Mouse (Mus musculus): ENCODE data around the gene Dnmt3a. TPM values are rescaled to one million over a fixed set of nuclear protein-coding genes. Genes with fewer than 3 reads are reported as not detected.

The Dnmt3a gene
- total RNA-seq, 4 experiments from 2014 or later = 46.0 to 59.4 (median 50.9) TPM

DNA sequence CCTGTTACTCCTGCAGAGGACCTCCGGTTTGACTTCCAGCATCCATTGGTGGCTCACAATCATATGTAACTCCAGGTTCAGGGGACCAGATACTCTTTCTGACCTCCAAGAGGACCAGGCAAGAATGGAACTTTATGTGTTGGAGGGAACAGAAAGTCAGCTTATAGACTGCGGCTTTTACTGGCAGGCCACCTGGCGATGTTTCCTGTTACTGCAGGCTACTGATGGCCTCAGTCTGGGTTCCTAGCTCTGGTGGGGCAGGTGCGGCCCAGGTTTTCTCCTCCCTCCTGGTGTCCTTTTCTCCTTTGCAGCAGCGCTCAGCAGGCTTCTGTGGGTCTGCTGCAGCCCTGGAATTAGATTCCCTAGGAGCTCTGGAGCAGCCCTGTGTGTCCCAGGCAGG is 46.7 kb downstream of the Dnmt3a start:
- DNase-seq (ENCODE audit: low spot score) = no peak

DNA sequence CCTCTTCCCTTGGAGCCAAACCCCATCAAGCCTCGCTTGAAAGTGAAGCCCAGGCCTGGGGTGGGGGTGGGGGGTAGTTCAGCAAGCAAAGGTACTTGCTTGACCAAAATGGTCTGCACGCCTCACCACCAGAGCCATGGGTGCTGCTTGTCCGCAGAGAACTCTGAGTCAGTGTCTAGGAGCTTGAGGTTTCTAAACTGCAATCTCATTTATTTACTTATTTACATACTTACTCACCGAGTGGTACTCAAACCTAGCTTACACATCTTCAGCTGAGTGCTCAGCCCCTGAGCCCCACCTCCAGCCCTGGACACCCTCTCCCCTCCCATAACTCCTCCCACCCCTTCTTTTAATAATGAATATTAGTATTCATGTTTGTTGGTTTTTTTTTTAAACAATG is 48.6 kb downstream of the Dnmt3a start:
- DNase-seq (ENCODE audit: low spot score) = no peak

DNA sequence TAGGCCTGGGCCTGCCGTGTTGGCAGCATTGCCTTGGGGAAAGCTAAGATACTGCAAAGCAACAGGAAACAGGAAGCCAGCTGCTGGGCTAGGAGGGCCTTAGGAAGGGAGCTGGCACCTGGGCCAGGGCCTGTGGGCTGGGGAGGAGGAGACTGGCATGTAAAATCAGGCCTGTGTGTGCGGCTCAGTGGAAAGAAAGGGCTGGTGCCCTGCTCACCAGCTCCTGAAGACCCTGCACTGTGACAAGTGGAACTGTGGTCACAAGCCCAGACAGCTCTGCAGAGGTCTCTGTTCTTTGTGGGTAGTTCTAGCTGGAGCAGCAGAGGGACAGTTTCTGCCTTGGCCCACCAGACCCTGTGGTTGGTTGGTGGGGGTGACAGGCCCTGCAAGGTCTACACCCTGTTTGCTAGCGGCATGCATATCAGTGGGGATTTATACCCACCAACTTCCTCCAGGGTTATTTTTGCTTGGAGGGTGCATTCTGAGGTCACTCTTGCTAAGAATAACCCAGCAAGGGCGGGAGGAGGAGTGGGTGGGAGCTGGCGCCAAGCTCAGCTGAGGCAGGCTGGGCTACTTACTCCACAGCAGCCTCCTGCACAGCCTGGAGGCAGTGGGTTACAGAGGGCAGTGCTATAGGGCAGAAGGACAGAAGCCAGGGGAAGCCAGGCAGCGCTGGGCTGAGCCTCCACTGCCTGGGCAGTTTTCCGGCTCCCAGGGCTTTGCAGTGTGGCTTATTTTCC is 50.1 kb downstream of the Dnmt3a start:
- DNase-seq (ENCODE audit: low spot score) = peak; percentile 82

DNA sequence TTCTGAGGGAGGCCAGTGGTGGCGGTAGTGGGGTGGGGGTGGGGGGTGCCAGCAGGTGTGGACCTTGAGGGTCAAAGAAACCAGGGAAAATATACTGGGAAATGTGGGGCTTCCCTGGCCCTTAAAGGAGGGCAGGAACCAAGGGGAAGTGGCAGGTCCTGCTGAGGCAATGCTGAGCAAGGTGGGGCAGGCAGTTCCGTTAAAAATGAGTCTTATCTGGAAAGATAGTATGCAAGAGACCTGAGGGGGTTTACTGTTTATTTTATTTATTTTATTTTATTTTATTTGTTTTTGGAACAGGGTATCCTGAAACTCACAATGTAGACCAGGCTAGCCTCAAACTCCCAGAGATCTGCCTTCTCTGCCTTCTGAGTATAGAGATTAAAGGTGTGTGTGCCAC is 50.9 kb downstream of the Dnmt3a start:
- no peak for DNase-seq (ENCODE audit: low spot score)

DNA sequence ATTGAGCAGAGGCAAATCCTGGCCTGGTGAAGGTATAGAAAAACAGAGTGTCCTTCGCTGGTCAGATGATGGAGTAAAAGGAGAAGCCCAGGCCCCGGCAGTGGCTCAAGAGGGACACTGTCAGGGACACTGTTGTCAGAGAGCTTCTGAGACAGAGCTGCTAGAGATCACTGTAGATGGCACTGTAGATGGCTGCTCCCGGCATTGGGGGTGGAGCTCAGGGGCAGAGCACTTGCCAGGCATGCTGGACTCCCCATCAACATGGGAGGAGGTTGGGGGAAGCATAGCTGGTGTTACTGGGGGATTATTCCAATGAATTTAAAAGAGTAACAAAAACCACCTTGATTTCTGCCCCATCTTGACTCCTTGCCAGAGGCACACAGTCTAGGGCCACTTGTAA is 51.4 kb downstream of the Dnmt3a start:
- DNase-seq (ENCODE audit: low spot score) = no peak

DNA sequence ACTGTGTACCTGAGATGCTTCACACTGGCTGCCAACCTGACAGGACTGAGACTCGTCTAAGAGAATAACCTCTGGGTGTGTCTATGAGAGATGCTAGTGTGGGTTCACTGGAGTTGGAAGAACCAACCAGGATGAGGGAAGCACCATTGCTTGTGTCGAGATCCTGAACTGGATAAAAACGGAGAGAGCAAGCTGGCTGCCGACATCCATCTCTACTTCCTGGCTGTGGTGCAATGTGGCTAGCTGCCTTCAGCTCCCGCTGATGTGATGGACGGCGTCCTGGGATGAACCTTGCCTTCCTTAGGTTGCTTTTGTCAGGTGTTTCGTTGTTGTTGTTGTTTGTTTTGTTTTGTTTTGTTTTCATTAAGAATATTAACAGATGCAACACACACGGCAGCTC is 52.0 kb downstream of the Dnmt3a start:
- no peak for DNase-seq (ENCODE audit: low spot score)

DNA sequence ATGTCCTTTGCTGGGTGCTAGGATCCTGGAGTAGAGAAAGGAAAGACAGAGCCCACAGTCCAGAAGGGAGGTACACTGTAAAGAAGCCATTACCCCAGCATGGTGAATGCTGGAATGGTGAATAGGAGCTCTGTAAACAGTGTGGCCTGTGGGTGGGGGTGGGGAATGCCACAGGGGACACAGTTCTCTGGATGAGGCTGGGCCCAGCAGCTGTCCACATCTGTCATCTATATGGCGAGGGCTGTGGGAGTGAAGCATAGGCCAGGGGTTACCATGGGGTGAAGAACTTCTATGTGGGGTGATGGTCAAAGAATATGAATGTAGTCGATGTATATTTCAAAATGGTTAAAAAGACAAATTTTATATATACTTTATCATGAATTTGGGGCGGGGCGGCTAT is 52.9 kb downstream of the Dnmt3a start:
- DNase-seq (ENCODE audit: low spot score) = no peak

DNA sequence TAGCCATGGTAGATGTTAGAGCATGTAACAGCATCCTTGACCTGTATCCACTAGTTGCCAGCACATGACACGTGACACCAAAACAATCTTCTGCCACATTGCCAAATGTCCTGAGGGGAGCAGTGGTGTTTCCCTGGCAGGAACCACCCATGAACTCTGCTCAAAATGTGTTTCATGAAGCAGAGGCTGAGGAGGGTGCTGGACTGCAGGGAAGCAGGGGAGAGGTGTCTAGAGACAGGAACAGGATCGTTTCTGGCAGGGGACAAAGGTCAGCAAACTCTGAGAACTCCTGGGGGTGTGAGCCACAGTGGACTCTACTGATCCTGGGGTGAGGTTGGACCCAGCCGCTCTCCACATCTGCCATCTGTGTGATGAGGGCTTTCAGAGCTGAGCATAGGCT is 53.7 kb downstream of the Dnmt3a start:
- DNase-seq (ENCODE audit: low spot score) = no peak

DNA sequence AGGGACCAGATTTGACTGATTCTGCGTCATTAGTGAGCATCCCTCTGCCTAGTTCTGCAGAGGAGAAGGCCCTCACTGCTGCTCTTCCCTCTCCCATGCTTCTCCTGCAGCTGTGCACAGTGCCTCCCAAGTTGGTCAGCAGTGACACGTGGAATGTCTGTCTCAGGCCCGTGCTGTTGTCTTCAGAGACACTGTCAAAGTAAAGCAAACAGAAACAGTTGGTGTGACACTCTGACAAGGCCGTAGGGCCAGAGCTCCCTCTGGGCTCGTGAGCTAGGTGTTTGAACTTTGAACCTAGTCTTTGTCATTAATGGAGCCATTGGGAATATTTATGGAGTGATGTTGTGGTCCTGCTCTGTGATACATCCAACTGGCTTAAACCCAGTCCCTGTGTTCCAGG is 54.2 kb downstream of the Dnmt3a start:
- DNase-seq (ENCODE audit: low spot score) = no peak

DNA sequence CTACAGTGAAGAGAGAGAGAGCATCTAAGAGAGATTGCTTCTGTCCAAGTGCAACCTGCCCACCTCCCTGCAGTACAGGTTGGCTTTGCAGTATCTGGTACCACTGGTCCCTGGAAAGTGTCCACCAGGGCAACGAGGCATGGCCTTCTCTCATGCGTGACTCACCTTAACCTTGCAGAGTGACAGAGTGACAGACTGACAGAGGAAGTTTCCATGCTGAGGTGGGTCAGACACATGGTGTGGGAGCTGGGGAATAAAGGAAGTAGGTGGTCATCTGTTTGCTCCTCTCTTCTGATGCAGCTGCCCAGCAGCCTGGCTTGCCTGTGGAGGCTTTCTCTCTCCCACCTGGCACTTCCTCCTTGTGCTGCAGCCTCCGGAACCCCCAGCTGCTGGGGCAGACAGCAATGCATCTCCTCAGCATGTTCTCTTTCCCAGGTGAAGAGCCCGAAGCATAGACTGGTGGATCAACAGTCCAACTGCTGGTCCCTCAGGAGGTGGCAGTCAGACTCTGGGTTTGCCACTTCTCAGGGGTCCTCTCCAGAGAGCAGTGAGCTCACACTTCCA is 55.9 kb downstream of the Dnmt3a start:
- no peak for DNase-seq (ENCODE audit: low spot score)

DNA sequence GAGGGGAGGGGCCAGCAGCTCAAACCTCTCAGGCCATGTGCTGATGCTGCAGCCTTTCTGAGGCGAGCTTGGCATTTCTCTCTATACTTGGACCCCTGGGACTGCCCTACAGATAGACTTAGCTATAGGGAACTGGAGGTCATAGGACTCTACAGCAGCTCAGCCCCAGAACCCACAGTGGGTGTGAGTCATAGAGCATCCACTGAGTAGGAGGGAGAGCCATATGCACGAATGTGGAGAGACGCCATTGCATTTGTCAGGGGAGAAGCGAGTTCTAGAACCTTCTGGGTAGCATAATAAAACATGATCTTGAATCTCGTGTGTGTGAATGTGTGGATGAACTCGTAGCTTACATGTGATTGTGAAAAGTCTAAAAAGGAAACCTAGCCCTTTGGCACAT is 56.4 kb downstream of the Dnmt3a start:
- DNase-seq (ENCODE audit: low spot score) = no peak

DNA sequence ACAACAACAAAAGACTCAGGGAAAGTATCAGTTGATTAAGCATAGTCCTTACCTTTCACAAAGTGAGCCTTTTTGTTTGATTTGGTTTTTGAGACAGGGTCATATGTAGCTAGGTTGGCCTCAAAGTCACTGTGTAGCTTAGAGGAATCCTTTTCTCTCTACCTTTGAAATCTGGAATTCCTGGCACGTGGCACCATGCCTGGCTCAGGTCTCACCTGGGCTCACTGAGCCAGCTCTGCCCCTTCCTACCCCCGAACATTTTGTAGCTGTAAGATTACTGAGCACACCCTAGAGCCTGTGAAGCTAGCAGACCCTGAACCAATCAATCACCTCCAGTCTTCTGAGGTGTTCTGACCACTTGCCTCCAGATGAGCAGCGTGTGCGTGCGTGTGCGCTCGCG is 58.4 kb downstream of the Dnmt3a start:
- no peak for DNase-seq (ENCODE audit: low spot score)

DNA sequence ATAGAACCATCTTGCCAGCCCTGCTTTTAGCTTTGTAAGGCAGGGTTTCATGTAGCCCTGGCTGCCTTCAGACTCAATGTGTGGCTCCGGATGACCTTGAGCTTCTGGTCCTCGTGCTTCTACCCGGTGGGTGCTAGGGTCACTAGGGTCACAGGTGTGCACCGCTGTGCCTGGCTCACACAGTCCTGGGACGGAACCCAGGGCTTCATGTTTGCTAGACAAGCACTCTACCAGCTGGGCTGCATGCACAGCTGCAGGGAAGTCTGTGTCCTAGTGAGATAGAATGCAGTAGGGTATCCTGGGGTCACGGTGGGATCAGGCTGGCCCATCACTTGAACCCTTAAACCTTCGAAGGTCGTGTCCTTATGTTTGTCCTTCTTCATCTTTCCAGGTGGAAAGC is 59.8 kb downstream of the Dnmt3a start:
- DNase-seq (ENCODE audit: low spot score) = no peak

DNA sequence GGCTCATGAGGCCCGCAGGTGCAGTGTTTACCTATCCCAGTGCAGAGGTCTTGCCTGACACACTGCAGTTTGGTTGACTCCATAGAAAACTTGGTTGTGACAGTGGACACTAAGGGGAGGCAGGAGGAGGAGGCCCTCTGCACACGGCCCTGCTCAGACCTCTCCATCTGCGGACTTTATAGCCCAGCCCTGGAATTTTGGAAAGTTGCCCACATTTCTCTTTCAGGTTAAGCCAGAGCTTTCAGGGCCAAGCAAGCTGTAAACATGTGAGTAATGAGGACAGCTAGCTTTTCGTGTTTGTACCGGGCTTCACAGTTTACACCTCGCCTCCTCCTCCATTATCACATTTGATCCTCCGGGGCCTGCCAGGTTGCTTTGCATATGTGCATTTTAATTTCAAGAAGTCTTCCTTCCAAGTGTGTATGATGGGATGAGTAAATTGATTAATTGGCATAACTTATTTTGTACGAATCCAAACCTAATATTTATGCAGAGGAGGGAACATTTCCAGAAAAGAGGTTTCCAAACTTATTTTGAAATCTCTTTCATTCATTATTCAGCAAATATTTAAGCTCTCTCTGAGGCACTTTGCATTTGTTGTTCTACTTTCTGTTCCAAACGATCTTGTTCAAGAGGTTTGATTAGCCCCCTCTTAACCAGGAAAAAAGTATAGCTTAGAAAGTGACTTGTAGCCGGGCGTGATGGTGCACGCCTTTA is 61.0 kb downstream of the Dnmt3a start:
- peak; percentile 60 for DNase-seq (ENCODE audit: low spot score)

DNA sequence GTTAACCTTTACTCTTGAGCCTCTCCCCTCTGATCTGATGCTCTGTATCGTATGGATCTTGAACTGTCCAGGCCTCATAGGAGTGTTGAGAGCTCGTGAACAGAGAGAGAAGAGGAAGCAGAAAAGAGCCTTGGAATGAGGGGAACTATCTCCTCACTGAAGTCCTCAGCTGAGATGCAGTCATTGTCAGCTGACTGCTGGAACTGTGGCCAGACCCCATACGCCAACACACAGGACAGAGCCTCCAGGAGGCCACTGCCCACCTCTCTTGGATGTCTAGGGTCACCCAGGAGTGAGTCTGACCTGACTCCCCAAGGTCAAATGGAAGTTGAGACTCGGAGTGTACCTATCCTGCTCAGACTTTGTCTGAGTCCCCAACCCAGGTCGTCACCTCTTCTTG is 62.3 kb downstream of the Dnmt3a start:
- DNase-seq (ENCODE audit: low spot score) = no peak

DNA sequence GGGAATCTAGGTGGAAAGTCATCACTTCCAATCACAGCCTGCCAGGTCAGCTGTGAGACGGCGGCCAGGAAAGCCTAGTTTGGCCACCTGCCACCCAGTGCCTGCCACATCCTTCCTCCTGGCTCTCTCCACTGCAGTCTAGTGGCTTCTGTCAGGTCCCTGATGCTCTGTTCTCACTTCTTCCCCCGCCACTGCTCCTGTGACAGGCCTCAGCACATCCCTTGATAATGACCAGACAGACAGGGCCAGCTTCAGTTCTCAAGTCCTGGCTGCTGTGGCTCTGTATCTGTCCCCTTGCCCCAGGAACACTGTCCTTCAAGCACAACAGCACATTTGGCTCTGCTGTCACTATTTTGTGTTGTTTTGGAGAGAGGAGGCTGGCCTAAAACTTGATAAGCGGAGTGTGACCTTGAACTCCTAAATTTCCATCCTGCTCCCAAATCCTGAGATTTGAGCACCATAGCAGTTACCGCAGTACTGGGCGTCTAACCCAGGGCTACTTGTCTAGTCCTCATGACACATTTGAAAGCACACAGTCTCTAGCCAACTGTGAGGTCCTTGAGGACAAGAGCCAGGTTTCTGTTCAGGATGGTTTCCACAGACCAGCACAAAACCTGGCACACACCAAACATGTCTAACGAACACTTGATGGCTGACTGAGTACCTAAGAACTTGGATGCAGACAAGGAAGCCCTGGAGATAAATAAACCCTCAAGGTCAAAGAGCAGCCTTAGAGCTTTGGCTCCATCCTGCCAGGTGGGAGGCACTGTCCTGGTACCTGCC is 63.1 kb downstream of the Dnmt3a start:
- peak; percentile 59 for DNase-seq (ENCODE audit: low spot score)

DNA sequence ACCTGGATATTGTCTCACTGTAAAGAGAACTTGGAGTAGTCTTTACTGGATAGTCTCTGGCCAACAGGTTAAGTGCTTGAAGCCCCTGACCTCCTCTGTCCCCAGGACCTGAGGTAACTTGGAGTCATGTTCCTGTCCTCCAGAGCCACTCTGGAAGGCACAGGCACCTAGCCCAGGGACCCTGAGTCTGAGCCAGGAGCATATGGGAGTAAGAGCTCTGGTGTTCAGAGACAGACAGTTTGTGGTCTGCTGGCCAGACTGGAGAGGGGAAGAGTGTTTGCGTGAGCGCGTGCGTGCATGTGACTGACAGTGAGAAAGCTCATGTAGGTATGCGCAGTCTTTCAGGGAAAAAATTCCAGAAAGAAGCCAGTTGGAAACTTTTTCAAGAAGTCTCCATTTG is 64.2 kb downstream of the Dnmt3a start:
- no peak for DNase-seq (ENCODE audit: low spot score)

DNA sequence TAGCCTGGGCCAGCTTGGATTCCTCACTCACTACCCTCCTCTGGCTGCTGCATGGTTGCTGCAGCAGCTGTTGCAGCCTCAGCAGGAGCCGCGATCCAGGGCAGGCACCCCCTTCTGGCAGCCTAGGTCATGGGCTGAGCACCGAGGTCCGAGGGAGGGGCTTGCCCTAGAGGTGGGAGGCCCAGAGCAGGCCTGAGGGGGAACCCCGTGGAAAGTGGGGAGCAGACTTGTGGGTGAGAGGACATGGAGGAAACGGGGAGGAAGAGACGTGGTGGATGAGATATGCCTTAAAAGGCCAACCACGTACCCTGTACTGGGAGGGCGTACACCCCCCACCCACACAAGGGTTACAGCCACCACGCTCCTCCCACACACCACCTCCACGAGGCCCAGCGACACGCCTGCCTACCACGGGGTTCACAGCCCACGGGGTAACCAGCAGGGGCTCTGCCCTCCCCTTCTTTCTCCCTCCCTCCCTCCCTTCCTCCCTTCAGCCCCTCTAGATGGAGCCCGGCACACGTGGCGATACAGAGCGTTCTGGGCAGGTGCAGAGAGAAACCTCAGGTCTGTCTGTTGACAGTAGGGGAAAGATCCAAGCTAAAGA is 65.2 kb downstream of the Dnmt3a start:
- DNase-seq (ENCODE audit: low spot score) = no peak

DNA sequence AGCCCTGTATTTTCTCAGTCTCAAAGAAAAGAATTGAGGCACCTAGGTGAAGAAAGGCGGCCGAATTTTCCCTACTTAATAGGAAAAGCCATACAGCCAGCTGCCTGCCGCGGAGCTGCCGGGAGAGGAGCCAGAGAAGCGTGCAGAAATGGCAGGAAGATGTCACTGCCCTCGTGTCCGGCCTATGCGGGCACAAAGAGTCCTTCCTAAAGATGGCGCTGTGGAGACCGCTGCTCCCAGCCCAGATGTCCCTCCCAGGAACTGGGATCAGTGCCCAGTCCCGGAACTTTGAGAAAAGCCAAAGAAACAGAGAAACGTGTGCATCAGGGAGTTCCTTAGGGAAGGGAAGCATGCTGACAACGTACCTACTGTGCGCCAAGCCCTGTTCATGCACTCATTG is 65.8 kb downstream of the Dnmt3a start:
- peak; percentile 90 for DNase-seq (ENCODE audit: low spot score)

DNA sequence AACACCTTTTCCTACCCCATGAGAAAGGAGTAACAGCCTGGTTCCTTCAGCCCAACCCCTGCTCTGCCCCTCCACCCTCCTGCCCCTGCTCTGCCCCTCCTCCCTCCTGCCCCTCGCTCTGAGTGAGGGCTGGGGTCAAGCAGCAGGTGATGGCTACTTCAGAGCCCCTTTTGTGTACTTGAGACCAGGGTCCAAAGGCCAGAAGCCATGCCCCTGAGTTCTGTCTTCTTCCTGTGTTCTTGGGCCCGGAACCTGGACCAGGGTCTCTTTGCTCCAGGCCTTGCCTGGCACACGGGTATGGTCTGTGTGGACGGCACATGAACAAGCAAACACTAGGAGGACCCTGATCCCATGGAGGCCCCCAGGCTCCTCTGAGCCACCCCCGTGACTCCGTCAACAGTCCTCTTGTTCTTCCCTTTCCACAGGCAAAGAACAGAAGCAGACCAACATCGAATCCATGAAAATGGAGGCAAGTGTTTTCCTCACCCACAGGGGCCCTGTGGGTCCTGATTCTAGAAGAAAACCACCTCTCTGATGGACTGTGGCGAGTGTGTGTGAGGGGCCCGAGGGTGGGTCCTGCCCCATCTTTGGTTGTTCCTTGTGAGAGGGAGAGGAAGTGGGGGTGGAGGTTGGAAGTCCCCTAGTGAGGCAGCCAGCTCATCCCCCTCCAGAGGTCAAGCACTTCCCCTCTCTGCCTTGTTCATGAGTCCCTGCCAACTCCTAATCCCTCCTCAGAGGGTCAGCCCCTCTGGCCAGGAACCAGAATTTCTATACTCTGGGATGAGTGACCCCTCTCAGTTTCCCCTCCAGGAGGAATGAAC is 66.8 kb downstream of the Dnmt3a start:
- no peak for DNase-seq (ENCODE audit: low spot score)

DNA sequence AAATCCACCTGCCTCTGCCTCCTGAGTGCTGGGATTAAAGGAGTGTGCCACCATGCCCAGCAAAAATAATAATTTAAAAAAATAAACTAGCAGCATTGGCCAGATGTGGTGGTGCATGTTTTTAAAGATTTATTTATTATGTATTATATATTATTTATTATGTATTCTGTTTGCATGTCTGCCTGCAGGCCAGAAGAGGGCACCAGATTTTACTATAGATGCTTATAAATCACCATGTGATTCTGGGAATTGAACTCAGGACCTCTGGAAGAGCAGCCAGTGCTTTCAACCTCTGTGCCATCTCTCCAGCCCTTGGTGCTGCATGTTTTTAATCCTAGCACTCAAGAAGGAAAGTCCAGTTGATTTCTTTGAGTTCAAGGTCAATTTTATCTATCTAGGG is 69.7 kb downstream of the Dnmt3a start:
- no peak for DNase-seq (ENCODE audit: low spot score)
